Mouse (Mus musculus) MEL (cell line): ENCODE results near the gene Carm1. TPM values are rescaled to one million over a fixed set of nuclear protein-coding genes. Genes with fewer than 3 reads are reported as not detected.
A peak's percentile ranks its signal among the peaks of the same experiment; 100 is the strongest.

ENCODE experiments used
- DNase-seq: peaks from one replicate; pipeline ENCODE4 v3.0.0; 2011; ENCODE audit warnings: low read depth, low spot score
- H3K27ac ChIP-seq: 2 replicates; pipeline ENCODE4 v1.5.1; 2012; ENCODE audit warnings: low read depth, mild to moderate bottlenecking, control low read depth, low read length, moderate library complexity; ENCODE audit not compliant: control insufficient read depth
- H3K27me3 ChIP-seq, 2 experiments: fragments of 150-350 bp in 1 of 2; sonication (generic) in 1 of 2; 2 replicates each; pipeline ENCODE4 v1.6.1; 2012; ENCODE audit warnings: low read length in 2 of 2, mild to moderate bottlenecking in 2 of 2, improper control_type of control experiment in 1 of 2, moderate library complexity in 1 of 2; ENCODE audit not compliant: insufficient read depth in 2 of 2, control insufficient read depth in 1 of 2
- H3K36me3 ChIP-seq, 2 experiments: 2 replicates each; pipeline ENCODE4 v1.6.1; 2012 to 2014; ENCODE audit warnings: low read length in 2 of 2, improper control_type of control experiment in 1 of 2, inconsistent platforms in 1 of 2, mild to moderate bottlenecking in 1 of 2; ENCODE audit not compliant: insufficient read depth in 2 of 2, control insufficient read depth in 1 of 2
- H3K4me1 ChIP-seq, 2 experiments: fragments of 150-350 bp in 1 of 2; sonication (generic) in 1 of 2; 2 replicates each; pipeline ENCODE4 v1.6.1; 2012; ENCODE audit warnings: low read length in 2 of 2, improper control_type of control experiment in 1 of 2, mild to moderate bottlenecking in 1 of 2; ENCODE audit not compliant: insufficient read depth in 2 of 2, control insufficient read depth in 1 of 2
- H3K4me3 ChIP-seq, 2 experiments: fragments of 150-350 bp in 1 of 2; sonication (generic) in 1 of 2; 2 replicates each; pipeline ENCODE4 v1.5.1; 2012; ENCODE audit warnings: low read depth in 2 of 2, low read length in 2 of 2, mild to moderate bottlenecking in 2 of 2, moderate library complexity in 2 of 2, control low read depth in 1 of 2, improper control_type of control experiment in 1 of 2; ENCODE audit not compliant: control insufficient read depth in 1 of 2, insufficient read depth in 1 of 2
- H3K79me2 ChIP-seq: 2 replicates; pipeline ENCODE4 v1.6.1; 2012; ENCODE audit warnings: mild to moderate bottlenecking, low read length, moderate library complexity; ENCODE audit not compliant: control insufficient read depth, poor library complexity, insufficient read depth
- H3K9ac ChIP-seq: 2 replicates; pipeline ENCODE4 v1.6.1; 2012; ENCODE audit warnings: low read depth, mild to moderate bottlenecking, control low read depth, low read length, moderate library complexity; ENCODE audit not compliant: control insufficient read depth, poor library complexity, severe bottlenecking
- H3K9me3 ChIP-seq: fragments of 150-350 bp; sonication (generic); replicated peaks from 2 replicates; pipeline ENCODE4 v1.6.1; 2012; ENCODE audit warnings: mild to moderate bottlenecking, low read length, improper control_type of control experiment, moderate library complexity; ENCODE audit not compliant: insufficient read depth
- BHLHE40 ChIP-seq: IDR thresholded peaks from 2 replicates; pipeline ENCODE4 v1.6.1; 2012; ENCODE audit warnings: low read depth, mild to moderate bottlenecking, inconsistent platforms, low read length, improper control_type of control experiment, borderline replicate concordance
- CHD2 ChIP-seq: IDR thresholded peaks from 2 replicates; pipeline ENCODE4 v1.6.1; 2011; ENCODE audit warnings: low read length, improper control_type of control experiment
- CTCF ChIP-seq, 3 experiments: IDR thresholded peaks in 2 of 3; conservative IDR thresholded peaks in 1 of 3; 2 replicates each; pipeline ENCODE4 v1.5.1; 2011 to 2012; ENCODE audit warnings: low read length in 3 of 3, low read depth in 2 of 3, mild to moderate bottlenecking in 2 of 3, improper control_type of control experiment in 1 of 3, inconsistent platforms in 1 of 3, mixed read lengths in 1 of 3, moderate library complexity in 1 of 3; ENCODE audit not compliant: control insufficient read depth in 1 of 3, insufficient read depth in 1 of 3, poor library complexity in 1 of 3, severe bottlenecking in 1 of 3
- E2F4 ChIP-seq: IDR thresholded peaks from 2 replicates; pipeline ENCODE4 v1.6.1; 2011; ENCODE audit warnings: low read depth, low read length, improper control_type of control experiment, borderline replicate concordance
- ETS1 ChIP-seq: IDR thresholded peaks from 2 replicates; pipeline ENCODE4 v1.6.1; 2012; ENCODE audit warnings: low read depth, mild to moderate bottlenecking, inconsistent platforms, low read length, improper control_type of control experiment, moderate library complexity
- HCFC1 ChIP-seq: IDR thresholded peaks from 2 replicates; pipeline ENCODE4 v1.6.1; 2012; ENCODE audit warnings: low read depth, mild to moderate bottlenecking, inconsistent platforms, low read length, improper control_type of control experiment, moderate library complexity
- JUND ChIP-seq: IDR thresholded peaks from 2 replicates; pipeline ENCODE4 v1.6.1; 2011; ENCODE audit warnings: low read depth, mild to moderate bottlenecking, improper control_type of control experiment, low read length
- MAZ ChIP-seq: IDR thresholded peaks from 2 replicates; pipeline ENCODE4 v1.6.1; 2012; ENCODE audit warnings: low read depth, mild to moderate bottlenecking, inconsistent platforms, low read length, improper control_type of control experiment
- MXI1 ChIP-seq: IDR thresholded peaks from 2 replicates; pipeline ENCODE4 v1.6.1; 2011; ENCODE audit warnings: mild to moderate bottlenecking, low read depth, low read length, improper control_type of control experiment
- MYC ChIP-seq: IDR thresholded peaks from 2 replicates; pipeline ENCODE4 v1.6.1; 2011; ENCODE audit warnings: low read depth, mild to moderate bottlenecking, low read length, improper control_type of control experiment, moderate library complexity
- NELFE ChIP-seq: IDR thresholded peaks from 2 replicates; pipeline ENCODE4 v1.6.1; 2011; ENCODE audit warnings: low read depth, low read length, improper control_type of control experiment
- POLR2AphosphoS2 ChIP-seq: IDR thresholded peaks from 2 replicates; pipeline ENCODE4 v1.6.1; 2011; ENCODE audit warnings: low read length, improper control_type of control experiment
- POLR2AphosphoS5 ChIP-seq: IDR thresholded peaks from 2 replicates; pipeline ENCODE4 v1.6.1; 2012; ENCODE audit warnings: low read depth, borderline replicate concordance, mild to moderate bottlenecking, inconsistent platforms, low read length, moderate library complexity, mixed read lengths
- RAD21 ChIP-seq: IDR thresholded peaks from 2 replicates; pipeline ENCODE4 v1.6.1; 2011; ENCODE audit warnings: mild to moderate bottlenecking, low read depth, low read length, improper control_type of control experiment
- TBP ChIP-seq: IDR thresholded peaks from 2 replicates; pipeline ENCODE4 v1.8.0; 2011; ENCODE audit warnings: low read depth, low read length, improper control_type of control experiment
- TCF12 ChIP-seq: IDR thresholded peaks from 2 replicates; pipeline ENCODE4 v1.6.1; 2014; ENCODE audit warnings: low read depth, mild to moderate bottlenecking, inconsistent platforms, low read length, improper control_type of control experiment, moderate library complexity
- UBTF ChIP-seq: IDR thresholded peaks from 2 replicates; pipeline ENCODE4 v1.6.1; 2012; ENCODE audit warnings: low read depth, mild to moderate bottlenecking, inconsistent platforms, low read length, improper control_type of control experiment, moderate library complexity, borderline replicate concordance; ENCODE audit not compliant: insufficient read depth
- USF1 ChIP-seq: IDR thresholded peaks from 2 replicates; pipeline ENCODE4 v1.6.1; 2014; ENCODE audit warnings: low read depth, mild to moderate bottlenecking, inconsistent platforms, low read length, improper control_type of control experiment, moderate library complexity
- USF2 ChIP-seq, 2 experiments: IDR thresholded peaks; 2 replicates each; pipeline ENCODE4 v1.6.1; 2011 to 2012; ENCODE audit warnings: improper control_type of control experiment in 2 of 2, low read length in 2 of 2, borderline replicate concordance in 1 of 2, inconsistent platforms in 1 of 2, low read depth in 1 of 2, mild to moderate bottlenecking in 1 of 2; ENCODE audit not compliant: insufficient read depth in 1 of 2
- ZMIZ1 ChIP-seq: IDR thresholded peaks from 2 replicates; pipeline ENCODE4 v1.6.1; 2012; ENCODE audit warnings: low read depth, mild to moderate bottlenecking, inconsistent platforms, low read length, improper control_type of control experiment, moderate library complexity
- polyA plus RNA-seq, 2 experiments: library from polyadenylated mRNA; stranded (reverse) in 1 of 2; unstranded in 1 of 2; fragments of >175 nt in 1 of 2; fragments of >200 nt in 1 of 2; gene quantifications; 2 replicates each; pipeline versions ENCODE4 v1.2.1 to v1.2.4; 2012; ENCODE audit warnings: low replicate concordance in 2 of 2, low read depth in 1 of 2; ENCODE audit not compliant: insufficient read length in 2 of 2, insufficient read depth in 1 of 2, missing spikeins in 1 of 2
- total RNA-seq: library from RNA; depleted of rRNA; stranded (reverse); fragments of 300-350 nt; gene quantifications from 2 replicates; pipeline ENCODE4 v1.2.3, GENCODE M21; 2012

Gene Carm1
- total and polyA plus RNA-seq, 3 experiments, result 121 to 423 (median 121) TPM

DNA sequence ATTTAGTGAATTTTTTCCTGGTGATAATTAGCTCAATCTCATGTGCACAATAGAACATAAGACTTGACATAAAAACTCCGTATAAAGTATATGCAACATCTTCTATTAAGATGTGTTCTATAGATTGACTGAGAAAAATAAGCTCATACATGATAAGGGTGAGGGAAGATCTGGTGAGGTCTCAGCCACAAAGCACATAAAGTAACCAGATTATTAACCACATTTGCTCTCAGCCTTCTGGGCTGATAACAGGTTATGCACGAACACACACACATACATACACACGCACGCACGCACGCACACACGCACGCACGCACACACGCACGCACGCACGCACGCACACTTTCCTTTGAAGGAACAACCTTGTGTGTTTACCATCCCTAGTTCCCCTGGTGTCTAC lies 10.2 kb upstream of the Carm1 start (continued):
- no peak for TF ChIP-seq UBTF
- TF ChIP-seq, all 39 proteins: peak for 15

DNA sequence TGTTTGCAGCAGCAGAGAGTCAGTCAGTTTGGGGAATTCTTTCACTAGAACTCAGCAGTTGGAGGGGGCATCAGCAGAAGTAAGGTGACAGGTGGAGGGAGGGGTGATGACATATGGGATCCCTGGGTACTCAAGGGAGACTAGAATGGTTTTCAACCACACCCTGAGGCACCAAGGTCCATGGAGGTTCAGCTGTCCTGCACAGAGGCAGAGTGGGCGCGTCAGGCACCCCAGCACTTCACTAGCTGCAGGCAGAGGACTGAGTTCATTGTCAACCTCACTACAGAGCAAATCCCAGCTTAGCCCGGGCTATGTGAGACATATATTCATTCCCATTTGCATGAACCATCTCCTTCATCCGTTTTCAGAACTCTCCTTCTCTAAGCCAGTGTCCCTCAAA lies 9.7 kb upstream of the Carm1 start:
- no peak for TF ChIP-seq E2F4
- TF ChIP-seq ZMIZ1, result no peak
- TF ChIP-seq TBP, result no peak
- no peak for TF ChIP-seq CHD2
- TF ChIP-seq ETS1, result no peak
- TF ChIP-seq USF2 (IDR thresholded peaks at IDR 0.05; ENCODE audit: borderline replicate concordance in 1 of 2, insufficient read depth in 1 of 2, low read depth in 1 of 2, low read length in 2 of 2), result no peak
- TF ChIP-seq HCFC1, result 0 out of 2 replicates have a peak, but pooled peaks have one; percentile 1
- no peak for TF ChIP-seq BHLHE40
- TF ChIP-seq MYC, result no peak
- TF ChIP-seq MAZ, result no peak; the same call in 1 of the 2 replicates
- no peak for TF ChIP-seq TCF12
- no peak for TF ChIP-seq USF1
- 0 out of 2 replicates have a peak, but pooled peaks have one; percentile 26 for TF ChIP-seq NELFE
- no peak for TF ChIP-seq POLR2AphosphoS2
- no peak for TF ChIP-seq CTCF (IDR thresholded peaks at IDR 0.05 in 2 of 3, conservative IDR thresholded peaks at IDR 0.05 in 1 of 3; ENCODE audit: control insufficient read depth in 1 of 3, insufficient read depth in 1 of 3, low read depth in 2 of 3, low read length in 3 of 3, poor library complexity in 1 of 3, severe bottlenecking in 1 of 3)
- TF ChIP-seq POLR2AphosphoS5, result no peak
- 0 out of 2 replicates have a peak, but pooled peaks have one; percentile 6 for TF ChIP-seq MXI1
- no peak for TF ChIP-seq JUND
- TF ChIP-seq RAD21, result no peak
- TF ChIP-seq, all 39 proteins: peak for 3
- peaks cover 0 to 16% of the 10 kb centered on the region in 2 experiments; a peak in 2 of 4 replicates for H3K36me3 ChIP-seq
- peaks cover 7 to 30% of the 10 kb centered on the region in 2 experiments for H3K4me1 ChIP-seq
- H3K79me2 ChIP-seq, result no peaks in the 10 kb centered on the region
- no peak for DNase-seq
- H3K27ac ChIP-seq, result no peak overlapping the region
- H3K4me3 ChIP-seq, result no peak overlapping the region
- no peaks in the 10 kb centered on the region for H3K9me3 ChIP-seq
- H3K27me3 ChIP-seq, result no peaks in the 10 kb centered on the region
- H3K9ac ChIP-seq, result no peak overlapping the region
